Mouse (Mus musculus): Measurements from ENCODE around the gene Sfxn5.

GRCm38 (mm10) chr6:85255578-85255977 lies 77.6 kb downstream of the Sfxn5 start:
- TF ChIP-seq CTCF (IDR thresholded peaks at IDR 0.05; ENCODE audit: borderline replicate concordance, control insufficient read depth, extremely low read depth, insufficient read depth, low read length, poor library complexity) (no peak), POLR2A (IDR thresholded peaks at IDR 0.05; ENCODE audit: control insufficient read depth, extremely low read depth, insufficient read depth, low read length, poor library complexity) (no peak)

Measured in thymus, adult 2 months (tissue).